Mouse (Mus musculus) limb, embryonic 11.5 days (tissue): ENCODE measurements around the gene Atp13a1. TPM values are rescaled to one million over a fixed set of nuclear protein-coding genes. Genes with fewer than 3 reads are reported as not detected.

Experiments used
- ATAC-seq: fragments of 200-750 bp; cut with Nextera tagmentation; 2 replicates; pipeline ENCODE4 v1.8.0; 2017; ENCODE audit warnings: low read depth; ENCODE audit not compliant: insufficient number of reproducible peaks, low FRiP score, low TSS enrichment
- DNase-seq: peaks from one replicate; pipeline ENCODE4 v3.0.0-alpha.2; 2015; ENCODE audit warnings: low spot score
- H3K27ac ChIP-seq: fragments of 300-500 bp; sonication (generic); replicated peaks from 2 replicates; pipeline ENCODE4 v1.5.1; 2014; ENCODE audit warnings: low read depth, mild to moderate bottlenecking, low read length
- H3K27me3 ChIP-seq: fragments of 300-500 bp; sonication (generic); 2 replicates; pipeline ENCODE4 v1.6.1; 2014; ENCODE audit warnings: mild to moderate bottlenecking, low read length, mixed read lengths; ENCODE audit not compliant: control insufficient read depth, insufficient read depth
- H3K36me3 ChIP-seq: fragments of 300-500 bp; sonication (generic); 2 replicates; pipeline ENCODE4 v1.6.1; 2014; ENCODE audit warnings: mild to moderate bottlenecking, low read length, moderate library complexity, mixed read lengths; ENCODE audit not compliant: control insufficient read depth, insufficient read depth
- H3K4me1 ChIP-seq: fragments of 300-500 bp; sonication (generic); 2 replicates; pipeline ENCODE4 v1.6.1; 2014; ENCODE audit warnings: low read length, mixed read lengths; ENCODE audit not compliant: control insufficient read depth, insufficient read depth
- H3K4me2 ChIP-seq: fragments of 300-500 bp; sonication (generic); 2 replicates; pipeline ENCODE4 v1.6.1; 2014; ENCODE audit warnings: low read depth, mild to moderate bottlenecking, moderate library complexity; ENCODE audit not compliant: severe bottlenecking
- H3K4me3 ChIP-seq: fragments of 300-500 bp; sonication (generic); 2 replicates; pipeline ENCODE4 v1.5.1; 2014; ENCODE audit warnings: low read depth, low read length
- H3K9ac ChIP-seq: fragments of 300-500 bp; sonication (generic); 2 replicates; pipeline ENCODE4 v1.6.1; 2014; ENCODE audit warnings: mild to moderate bottlenecking, low read length
- H3K9me3 ChIP-seq: fragments of 300-500 bp; sonication (generic); 2 replicates; pipeline ENCODE4 v1.6.1; 2016; ENCODE audit warnings: low read length; ENCODE audit not compliant: control insufficient read depth
- WGBS: fragments of 180-500 bp; shearing (Covaris S2); extraction: QIAGEN DNeasy Blood & Tissue Kit; methylation state at CpG from one replicate; pipeline ENCODE4 v1.1.7; 2014; 5-methylcytosine and 5-hydroxymethylcytosine counted together
- polyA plus RNA-seq: library from polyadenylated mRNA; unstranded; fragments of >200 nt; fragmentation: Nextera tagmentation; extraction: Ambion mirVana; gene quantifications from 2 replicates; pipeline ENCODE4 v1.2.1, GENCODE M21; 2014

The Atp13a1 gene
- polyA plus RNA-seq, 1 experiment from 2014 or later = 48.8 TPM

DNA sequence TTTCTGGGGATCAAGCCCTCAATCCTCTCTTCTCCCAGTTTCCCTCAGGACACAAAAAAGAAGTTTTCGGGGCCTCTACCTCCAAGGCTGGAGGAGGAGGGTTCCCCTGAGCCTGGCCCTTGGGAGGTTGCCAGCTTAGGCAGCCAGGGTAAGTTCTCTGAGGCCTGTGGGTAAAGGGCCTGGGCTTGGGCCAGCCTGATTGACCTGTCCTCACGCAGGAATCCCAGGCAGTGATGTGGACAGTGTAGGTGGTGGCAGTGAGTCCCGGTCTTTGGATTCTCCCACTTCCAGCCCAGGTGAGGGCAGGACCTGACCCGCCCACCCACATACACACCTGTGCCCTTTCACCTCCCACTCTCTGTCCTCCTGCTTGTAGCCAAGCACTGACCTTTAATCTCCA, 24.4 kb downstream of the Atp13a1 start:
- peaks cover 4% of the 10 kb centered on the region; the same call in 1 of the 2 replicates for H3K36me3 ChIP-seq
- H3K4me2 ChIP-seq = no peak overlapping the region
- WGBS = 93% methylated on average over 4 of the region's 4 CpGs
- no peak overlapping the region for H3K9ac ChIP-seq
- H3K4me1 ChIP-seq = no peaks in the 10 kb centered on the region
- H3K4me3 ChIP-seq = no peak overlapping the region
- H3K27me3 ChIP-seq = no peaks in the 10 kb centered on the region
- no peaks in the 10 kb centered on the region for H3K9me3 ChIP-seq
- ATAC-seq (no peak), DNase-seq (no peak)
- H3K27ac ChIP-seq = no peak overlapping the region

DNA sequence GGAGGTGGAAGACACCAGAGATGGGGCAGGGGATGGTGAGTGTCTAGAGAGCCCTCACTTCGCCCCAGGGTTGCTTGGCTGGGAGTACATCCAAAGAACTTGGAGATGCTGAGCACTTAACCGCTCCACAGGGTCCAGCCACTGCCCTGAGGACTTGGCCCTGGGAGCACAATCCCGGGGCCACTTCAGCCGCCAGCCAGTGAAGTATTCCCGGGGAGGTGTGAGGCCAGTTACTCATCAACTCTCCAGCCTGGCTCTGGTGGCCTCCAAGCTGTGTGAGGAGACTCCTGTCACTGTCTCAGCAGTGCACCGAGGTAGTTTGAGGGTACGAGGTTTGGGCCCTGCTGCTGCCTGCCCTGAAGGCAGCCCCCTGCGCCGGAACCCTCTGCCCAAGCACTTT, 29.5 kb downstream of the Atp13a1 start:
- no peak overlapping the region for H3K4me2 ChIP-seq
- H3K9me3 ChIP-seq = no peaks in the 10 kb centered on the region
- ATAC-seq (no peak), DNase-seq (no peak)
- WGBS = 77% methylated on average over 9 of the region's 9 CpGs
- H3K9ac ChIP-seq = no peak overlapping the region
- peaks cover 19% of the 10 kb centered on the region for H3K4me1 ChIP-seq
- no peak overlapping the region for H3K27ac ChIP-seq
- H3K4me3 ChIP-seq = no peak overlapping the region
- no peaks in the 10 kb centered on the region for H3K27me3 ChIP-seq
- H3K36me3 ChIP-seq = peaks cover 2% of the 10 kb centered on the region; the same call in 1 of the 2 replicates

DNA sequence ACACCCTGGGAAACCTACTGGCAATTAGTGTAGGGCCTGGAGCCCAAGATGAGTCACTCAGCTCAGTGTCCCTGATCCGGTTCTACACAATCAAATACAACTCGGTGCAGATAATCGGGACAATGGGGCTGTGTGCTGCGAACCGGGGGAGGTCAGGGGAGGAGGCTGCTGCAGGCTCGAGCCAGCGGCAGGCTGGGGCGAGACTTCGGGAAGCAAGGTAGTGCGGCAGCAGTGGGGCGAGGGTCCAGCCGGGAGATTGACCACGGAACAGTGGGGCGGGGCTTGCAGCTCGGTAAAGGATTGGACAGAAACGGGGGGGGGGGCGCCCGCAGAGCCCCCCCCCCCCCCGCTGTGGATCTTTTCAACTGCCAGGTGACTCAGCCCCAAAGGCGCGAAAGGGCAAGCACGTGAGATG, 31.0 kb downstream of the Atp13a1 start:
- DNase-seq = peak; percentile 81
- Histone ChIP-seq H3K4me3 (peak overlapping the region; percentile 74), H3K36me3 (peaks cover 5% of the 10 kb centered on the region), H3K27me3 (no peaks in the 10 kb centered on the region), H3K27ac (no peak overlapping the region), H3K9me3 (no peaks in the 10 kb centered on the region), H3K4me2 (peak overlapping the region; percentile 58), H3K4me1 (peaks cover 19% of the 10 kb centered on the region), H3K9ac (peak overlapping the region; percentile 84)
- under 1% methylated on average over 16 of the region's 22 CpGs for WGBS
- ATAC-seq = peak; percentile 63

DNA sequence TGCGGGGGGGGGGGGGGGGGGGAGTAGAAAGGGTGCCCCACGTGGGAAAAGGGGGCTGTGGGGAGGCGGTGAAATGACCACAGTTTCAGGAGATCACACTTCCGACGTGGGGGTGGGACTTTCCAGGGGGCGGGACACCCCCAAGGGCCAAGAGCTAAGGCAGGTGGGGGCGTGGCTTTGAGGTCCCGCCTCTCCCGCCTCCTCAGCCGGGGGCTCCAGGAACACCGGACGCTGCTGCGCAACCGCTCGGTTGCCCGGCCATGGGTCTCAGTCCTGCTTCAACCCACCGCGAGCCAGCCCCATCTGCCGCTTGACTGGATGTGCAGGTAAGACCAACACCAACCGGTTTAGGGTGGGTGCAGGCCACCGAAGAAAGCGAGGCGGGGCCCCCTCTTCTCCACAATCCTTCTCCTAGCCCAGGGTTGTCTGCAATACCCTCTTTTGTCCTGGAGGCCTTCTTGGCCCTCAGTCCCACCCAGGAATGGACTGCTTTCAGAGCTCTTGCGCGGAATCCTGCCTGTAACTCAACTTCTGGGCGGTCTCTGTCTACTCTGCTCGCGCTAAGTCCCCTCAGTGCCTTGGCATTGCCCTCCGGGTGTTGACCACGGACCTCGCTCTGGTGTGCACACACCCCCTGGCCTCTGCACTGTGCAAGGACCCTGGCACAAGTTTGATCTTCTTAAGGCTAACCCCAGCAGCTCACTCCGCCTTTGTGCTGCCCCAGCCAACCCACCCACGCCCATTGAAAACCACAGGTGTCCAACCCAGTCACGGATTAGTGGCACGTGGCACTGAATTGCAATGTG, 31.6 kb downstream of the Atp13a1 start, which contains the start of gene Lpar2:
Gene Lpar2, plus strand, starts transcription at position 44 of the 806 bp plus-strand sequence.
- ATAC-seq = peak; percentile 85
- Histone ChIP-seq H3K4me2 (peak within 1 kb of the TSS; percentile 58), H3K4me3 (peak within 1 kb of the TSS; percentile 74), H3K27ac (peak within 1 kb of the TSS; percentile 75), H3K9ac (peak within 1 kb of the TSS; percentile 84), H3K9me3 (no peaks in the 10 kb centered on the region), H3K27me3 (no peaks in the 10 kb centered on the region), H3K4me1 (peaks cover 19% of the 10 kb centered on the region), H3K36me3 (peaks cover 5% of the 10 kb centered on the region)
- 2% methylated on average over 31 of the region's 35 CpGs for WGBS
- DNase-seq = peak; percentile 88

DNA sequence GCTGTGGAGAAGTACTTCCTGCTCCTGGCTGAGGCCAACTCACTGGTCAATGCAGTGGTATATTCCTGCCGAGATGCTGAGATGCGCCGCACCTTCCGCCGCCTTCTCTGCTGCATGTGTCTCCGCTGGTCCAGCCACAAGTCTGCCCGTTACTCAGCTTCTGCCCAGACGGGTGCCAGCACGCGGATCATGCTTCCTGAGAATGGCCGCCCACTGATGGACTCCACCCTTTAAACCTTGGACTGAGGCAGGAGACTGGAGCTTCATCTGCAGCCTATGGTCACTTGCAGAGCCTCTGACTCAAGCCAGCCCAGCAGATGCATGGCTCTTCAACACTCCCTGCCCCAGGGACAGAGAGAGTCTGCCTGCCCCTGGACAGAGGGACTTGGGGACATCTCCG, 35.4 kb downstream of the Atp13a1 start:
- H3K9me3 ChIP-seq = no peaks in the 10 kb centered on the region
- no peak overlapping the region for H3K27ac ChIP-seq
- no peak overlapping the region for H3K9ac ChIP-seq
- peaks cover 11% of the 10 kb centered on the region for H3K36me3 ChIP-seq
- H3K27me3 ChIP-seq = no peaks in the 10 kb centered on the region
- peaks cover 19% of the 10 kb centered on the region for H3K4me1 ChIP-seq
- no peak overlapping the region for H3K4me2 ChIP-seq
- DNase-seq = no peak
- no peak for ATAC-seq
- WGBS = 93% methylated on average over 12 of the region's 12 CpGs
- H3K4me3 ChIP-seq = no peak overlapping the region

DNA sequence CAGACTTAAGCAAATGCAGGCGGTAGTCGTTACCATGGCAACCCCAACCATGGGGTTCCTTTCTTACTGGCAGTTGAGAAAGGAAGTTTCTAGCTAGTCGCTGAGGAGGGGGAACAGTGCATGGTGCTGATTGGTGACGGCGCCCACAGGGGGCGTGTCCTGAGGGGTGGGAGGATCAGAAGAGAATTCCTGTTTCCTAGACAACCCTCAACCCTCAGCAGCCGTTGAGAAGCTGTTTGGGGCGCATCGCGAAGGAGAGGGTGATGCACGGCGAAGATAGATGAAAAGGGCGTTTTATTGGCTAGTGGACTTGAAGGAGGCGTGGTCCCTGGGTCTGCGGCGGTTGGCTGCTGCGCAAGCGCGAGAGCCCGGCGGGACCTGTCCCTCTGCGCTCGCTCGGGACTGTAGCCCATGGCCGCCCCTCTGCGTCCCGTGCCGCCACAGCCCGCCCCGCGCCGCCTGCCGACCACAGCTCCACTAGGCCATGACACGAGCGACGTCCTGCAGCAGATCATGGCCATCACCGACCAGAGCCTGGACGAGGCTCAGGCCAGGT, 41.4 kb downstream of the Atp13a1 start, which contains the start of gene Pbx4:
Gene Pbx4, plus strand, starts transcription at position 194 of the 556 bp plus-strand sequence.
- DNase-seq (peak; percentile 96), ATAC-seq (peak; percentile 97)
- H3K4me1 ChIP-seq = peaks cover 6% of the 10 kb centered on the region; the same call in 1 of the 2 replicates
- H3K9ac ChIP-seq = peak within 1 kb of the TSS; percentile 59; the same call in 1 of the 2 replicates
- peaks cover 5% of the 10 kb centered on the region; the same call in 1 of the 2 replicates for H3K36me3 ChIP-seq
- peak within 1 kb of the TSS; percentile 59 for H3K4me3 ChIP-seq
- WGBS = under 1% methylated on average over 38 of the region's 38 CpGs
- H3K27ac ChIP-seq = no peak within 1 kb of the TSS; the same call in 1 of the 2 replicates
- peak within 1 kb of the TSS; percentile 95 for H3K4me2 ChIP-seq
- H3K9me3 ChIP-seq = no peaks in the 10 kb centered on the region
- no peaks in the 10 kb centered on the region for H3K27me3 ChIP-seq

DNA sequence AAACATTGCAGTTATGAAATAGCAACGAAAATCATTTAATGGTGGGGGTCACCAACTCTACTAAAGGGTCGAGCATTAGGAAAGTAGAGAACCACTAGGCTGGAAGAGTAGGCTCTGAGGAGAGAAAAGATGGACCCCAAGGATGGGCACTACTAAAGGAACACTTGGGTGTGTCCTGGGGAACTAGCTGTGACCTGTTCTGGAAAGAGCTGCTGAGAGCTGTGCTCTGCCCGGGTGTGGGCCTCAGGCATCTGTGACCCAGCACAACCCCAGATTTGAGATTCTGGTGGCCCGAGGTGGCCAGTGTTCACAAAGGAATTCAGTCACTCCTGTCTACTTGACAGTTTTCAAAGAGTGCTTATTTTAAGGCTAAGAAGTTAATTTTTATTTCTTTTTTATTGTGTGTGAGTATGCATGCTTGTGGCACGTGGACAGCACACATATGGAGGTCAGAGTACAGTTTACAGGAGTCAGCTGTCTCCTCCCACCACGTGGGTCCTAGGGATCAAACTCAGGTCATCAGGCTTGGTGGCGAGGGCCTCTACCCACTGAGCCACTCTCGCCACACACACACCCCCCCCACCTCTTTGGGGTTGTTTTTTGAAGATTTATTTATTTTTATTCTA, 46.2 kb downstream of the Atp13a1 start:
- no peak overlapping the region for H3K27ac ChIP-seq
- no peaks in the 10 kb centered on the region for H3K36me3 ChIP-seq
- H3K4me3 ChIP-seq = no peak overlapping the region
- WGBS = 74% methylated on average over 8 of the region's 8 CpGs
- no peak for ATAC-seq
- no peaks in the 10 kb centered on the region for H3K27me3 ChIP-seq
- DNase-seq = no peak
- H3K4me1 ChIP-seq = no peaks in the 10 kb centered on the region
- no peaks in the 10 kb centered on the region for H3K9me3 ChIP-seq
- no peak overlapping the region for H3K9ac ChIP-seq
- H3K4me2 ChIP-seq = no peak overlapping the region
